Mouse (Mus musculus): ENCODE results near the gene Osbpl5. TPM values are rescaled to one million over a fixed set of nuclear protein-coding genes. Genes with fewer than 3 reads are reported as not detected.
A peak's percentile ranks its signal among the peaks of the same experiment; 100 is the strongest.

Osbpl5 gene
- total RNA-seq, 1 experiment = 13.6 TPM

DNA sequence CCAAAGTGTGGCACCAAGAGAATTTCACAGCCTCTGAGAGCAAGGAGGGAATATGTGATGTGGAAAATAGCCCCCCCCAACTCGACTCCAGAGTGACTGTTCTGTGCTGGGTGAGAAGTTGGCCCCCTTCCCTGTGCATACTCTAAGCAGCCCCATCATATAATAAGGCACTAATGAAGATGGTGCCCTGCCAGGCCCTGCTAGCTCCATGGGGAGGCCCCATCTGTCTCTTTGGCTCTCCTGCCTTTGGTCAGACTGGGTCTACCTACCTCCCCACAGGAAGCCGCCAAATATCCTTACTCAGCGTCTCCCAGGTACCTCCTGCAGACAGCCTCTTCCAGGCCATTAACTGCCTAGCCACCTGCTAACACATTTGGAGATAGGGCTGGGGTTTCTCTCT is 2.2 kb upstream of the Osbpl5 start:
- no peak overlapping the region for H3K9ac ChIP-seq (ENCODE audit: insufficient read depth, low read depth, low read length, poor library complexity, severe bottlenecking)
- H3K27ac ChIP-seq (ENCODE audit: insufficient read depth, low read depth, low read length, poor library complexity, severe bottlenecking) = no peak overlapping the region
- no peak overlapping the region for H3K4me3 ChIP-seq (ENCODE audit: insufficient read depth in 1 of 2, low read depth in 1 of 2, low read length in 2 of 2, poor library complexity in 1 of 2, severe bottlenecking in 1 of 2)
- DNase-seq (ENCODE audit: low read depth, low spot score) = no peak
- H3K4me1 ChIP-seq (ENCODE audit: control insufficient read depth in 2 of 2, insufficient read depth in 2 of 2, low read length in 2 of 2, poor library complexity in 1 of 2) = peaks cover 0 to 6% of the 10 kb centered on the region in 2 experiments; a peak in 2 of 4 replicates
- in situ Hi-C loops (cut with MboI; ENCODE audit: low sequenced_read_pairs in 2 of 2, unreplicated experiment in 2 of 2) = loop anchor here in 1 of 2 experiments (10.0 kb wide), 1 partner anchor 144 kb away; no protein-coding TSS in a partner anchor
- no peak for TF ChIP-seq CHD2 (IDR thresholded peaks at IDR 0.05; ENCODE audit: low read depth, low read length)
- no peak for TF ChIP-seq ZNF384 (IDR thresholded peaks at IDR 0.05; ENCODE audit: low read depth, low read length)
- no peak for TF ChIP-seq HCFC1 (IDR thresholded peaks at IDR 0.05; ENCODE audit: borderline replicate concordance, insufficient read depth, low read length)
- no peak for TF ChIP-seq ZC3H11A (IDR thresholded peaks at IDR 0.05; ENCODE audit: borderline replicate concordance, low read depth, low read length)
- no peak for TF ChIP-seq MAFK (IDR thresholded peaks at IDR 0.05; ENCODE audit: insufficient read depth, low read depth, low read length)
- H3K36me3 ChIP-seq (ENCODE audit: control insufficient read depth, insufficient read depth, low read length, poor library complexity, severe bottlenecking) = no peaks in the 10 kb centered on the region
- no peaks in the 10 kb centered on the region for H3K9me3 ChIP-seq (ENCODE audit: control insufficient read depth, insufficient read depth, low read depth, low read length)

DNA sequence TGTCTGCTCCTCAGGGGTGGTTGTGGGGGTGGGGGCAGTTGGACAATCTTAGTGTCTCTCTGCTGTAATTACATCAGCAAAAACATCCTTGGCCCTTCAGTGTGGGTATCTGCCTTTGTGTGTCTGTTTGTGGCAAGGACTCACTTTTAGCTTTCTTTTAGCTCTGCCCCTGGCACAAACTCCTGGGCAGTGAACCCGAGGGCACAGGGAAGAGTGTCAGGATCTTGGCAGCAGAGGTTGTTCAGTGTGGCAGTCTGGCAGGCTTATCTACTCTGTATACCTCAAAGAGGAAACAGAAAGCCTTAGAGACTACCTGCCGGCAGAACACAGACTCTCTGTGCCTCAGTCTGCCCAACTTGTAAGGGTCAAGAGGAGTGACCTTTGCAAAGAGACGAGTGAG is 911 bp upstream of the Osbpl5 start:
- no peak for DNase-seq (ENCODE audit: low read depth, low spot score)
- TF ChIP-seq ZNF384 (IDR thresholded peaks at IDR 0.05; ENCODE audit: low read depth, low read length) (no peak), CHD2 (IDR thresholded peaks at IDR 0.05; ENCODE audit: low read depth, low read length) (no peak), HCFC1 (IDR thresholded peaks at IDR 0.05; ENCODE audit: borderline replicate concordance, insufficient read depth, low read length) (no peak), MAFK (IDR thresholded peaks at IDR 0.05; ENCODE audit: insufficient read depth, low read depth, low read length) (no peak), ZC3H11A (IDR thresholded peaks at IDR 0.05; ENCODE audit: borderline replicate concordance, low read depth, low read length) (no peak)
- Histone ChIP-seq H3K36me3 (ENCODE audit: control insufficient read depth, insufficient read depth, low read length, poor library complexity, severe bottlenecking) (no peaks in the 10 kb centered on the region), H3K9me3 (ENCODE audit: control insufficient read depth, insufficient read depth, low read depth, low read length) (no peaks in the 10 kb centered on the region), H3K9ac (ENCODE audit: insufficient read depth, low read depth, low read length, poor library complexity, severe bottlenecking) (no peak overlapping the region), H3K27ac (ENCODE audit: insufficient read depth, low read depth, low read length, poor library complexity, severe bottlenecking) (no peak overlapping the region), H3K4me1 (ENCODE audit: control insufficient read depth in 2 of 2, insufficient read depth in 2 of 2, low read length in 2 of 2, poor library complexity in 1 of 2) (peaks cover 0 to 6% of the 10 kb centered on the region in 2 experiments; a peak in 2 of 4 replicates), H3K4me3 (ENCODE audit: insufficient read depth in 1 of 2, low read depth in 1 of 2, low read length in 2 of 2, poor library complexity in 1 of 2, severe bottlenecking in 1 of 2) (no peak overlapping the region)
- in situ Hi-C loops (cut with MboI; ENCODE audit: low sequenced_read_pairs in 2 of 2, unreplicated experiment in 2 of 2) = loop anchor here in 1 of 2 experiments (10.0 kb wide), 1 partner anchor 143 kb away; no protein-coding TSS in a partner anchor

DNA sequence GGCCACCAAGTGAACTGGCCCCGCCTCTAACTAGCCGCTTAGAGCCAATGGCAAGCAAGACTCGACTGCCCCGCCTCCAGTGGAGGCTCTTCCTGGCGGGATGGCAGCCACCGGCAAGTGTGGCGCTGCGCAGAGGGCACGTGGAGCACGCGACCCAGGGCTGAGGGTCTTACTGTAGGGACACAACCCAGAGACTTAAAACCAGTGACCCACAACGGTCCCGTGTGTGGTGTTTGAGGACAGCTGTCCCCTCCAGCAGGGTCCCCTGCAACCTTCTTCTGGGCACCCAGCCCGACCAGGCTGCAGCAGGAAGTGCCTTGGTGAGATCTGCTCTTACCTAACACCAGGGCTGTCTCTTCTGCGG is 224 bp upstream of the Osbpl5 start:
- Histone ChIP-seq H3K9ac (ENCODE audit: insufficient read depth, low read depth, low read length, poor library complexity, severe bottlenecking) (peak overlapping the region; percentile 59; the same call in 1 of the 2 replicates), H3K4me3 (ENCODE audit: insufficient read depth in 1 of 2, low read depth in 1 of 2, low read length in 2 of 2, poor library complexity in 1 of 2, severe bottlenecking in 1 of 2) (peak overlapping the region; percentile 66 to 68), H3K9me3 (ENCODE audit: control insufficient read depth, insufficient read depth, low read depth, low read length) (no peaks in the 10 kb centered on the region), H3K27ac (ENCODE audit: insufficient read depth, low read depth, low read length, poor library complexity, severe bottlenecking) (no peak overlapping the region), H3K36me3 (ENCODE audit: control insufficient read depth, insufficient read depth, low read length, poor library complexity, severe bottlenecking) (no peaks in the 10 kb centered on the region), H3K4me1 (ENCODE audit: control insufficient read depth in 2 of 2, insufficient read depth in 2 of 2, low read length in 2 of 2, poor library complexity in 1 of 2) (peaks cover 0 to 6% of the 10 kb centered on the region in 2 experiments; a peak in 2 of 4 replicates)
- DNase-seq (ENCODE audit: low read depth, low spot score) = peak; percentile 45
- no peak for TF ChIP-seq CHD2 (IDR thresholded peaks at IDR 0.05; ENCODE audit: low read depth, low read length)
- TF ChIP-seq ZNF384 (IDR thresholded peaks at IDR 0.05; ENCODE audit: low read depth, low read length) = no peak
- TF ChIP-seq ZC3H11A (IDR thresholded peaks at IDR 0.05; ENCODE audit: borderline replicate concordance, low read depth, low read length) = no peak
- no peak for TF ChIP-seq HCFC1 (IDR thresholded peaks at IDR 0.05; ENCODE audit: borderline replicate concordance, insufficient read depth, low read length)
- TF ChIP-seq MAFK (IDR thresholded peaks at IDR 0.05; ENCODE audit: insufficient read depth, low read depth, low read length) = no peak
- in situ Hi-C loops (cut with MboI; ENCODE audit: low sequenced_read_pairs in 2 of 2, unreplicated experiment in 2 of 2) = loop anchor here in 1 of 2 experiments (10.0 kb wide), 1 partner anchor 142 kb away; no protein-coding TSS in a partner anchor

DNA sequence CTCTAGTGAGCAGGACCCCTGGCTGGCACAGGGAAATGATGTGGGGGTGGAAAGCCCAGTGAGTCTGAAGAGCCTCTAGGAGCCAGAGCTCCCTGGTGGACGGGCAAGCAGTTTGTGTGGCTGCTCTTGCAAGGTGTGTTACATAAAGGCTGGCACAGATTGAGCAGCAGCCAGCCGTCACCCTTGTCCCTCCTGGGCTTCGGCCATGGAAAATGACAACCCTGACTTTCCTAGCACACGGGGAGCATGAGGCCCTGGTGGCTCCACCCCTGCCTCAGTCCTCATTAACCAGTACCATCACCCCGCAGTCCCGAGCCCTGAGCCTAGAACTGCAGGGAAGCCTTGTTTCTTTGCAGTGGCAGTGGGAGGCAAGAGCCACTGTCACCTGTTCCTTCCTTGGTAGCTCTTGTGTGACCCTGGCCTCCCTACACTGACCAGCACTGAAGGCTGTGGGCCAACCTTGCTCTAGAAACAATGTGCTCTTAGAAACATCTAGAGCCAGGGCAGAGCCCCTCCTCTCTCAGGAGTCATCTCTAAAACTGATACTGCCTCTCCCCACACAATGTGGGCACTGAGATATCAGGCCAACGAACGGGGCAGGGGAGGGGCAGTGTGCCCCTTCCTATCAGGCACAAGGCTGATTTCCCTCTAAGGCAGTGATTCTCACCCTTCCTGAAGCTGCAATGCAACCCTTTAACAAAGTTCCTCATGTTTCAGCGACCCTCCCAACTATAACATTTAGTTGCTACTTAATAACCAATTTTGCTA is 1.2 kb downstream of the Osbpl5 start:
- H3K27ac ChIP-seq (ENCODE audit: insufficient read depth, low read depth, low read length, poor library complexity, severe bottlenecking) = no peak overlapping the region
- in situ Hi-C loops (cut with MboI; ENCODE audit: low sequenced_read_pairs in 2 of 2, unreplicated experiment in 2 of 2) = loop anchor here in 1 of 2 experiments (10.0 kb wide), 1 partner anchor 141 kb away; no protein-coding TSS in a partner anchor
- no peak overlapping the region for H3K4me3 ChIP-seq (ENCODE audit: insufficient read depth in 1 of 2, low read depth in 1 of 2, low read length in 2 of 2, poor library complexity in 1 of 2, severe bottlenecking in 1 of 2)

More for the DNA sequence above, 1.2 kb downstream of the Osbpl5 start:
- no peaks in the 10 kb centered on the region for H3K9me3 ChIP-seq (ENCODE audit: control insufficient read depth, insufficient read depth, low read depth, low read length)
- TF ChIP-seq HCFC1 (IDR thresholded peaks at IDR 0.05; ENCODE audit: borderline replicate concordance, insufficient read depth, low read length) = no peak
- no peak for TF ChIP-seq MAFK (IDR thresholded peaks at IDR 0.05; ENCODE audit: insufficient read depth, low read depth, low read length)
- no peak for TF ChIP-seq CHD2 (IDR thresholded peaks at IDR 0.05; ENCODE audit: low read depth, low read length)
- no peak for TF ChIP-seq ZC3H11A (IDR thresholded peaks at IDR 0.05; ENCODE audit: borderline replicate concordance, low read depth, low read length)
- no peak for TF ChIP-seq ZNF384 (IDR thresholded peaks at IDR 0.05; ENCODE audit: low read depth, low read length)
- no peak for DNase-seq (ENCODE audit: low read depth, low spot score)
- no peaks in the 10 kb centered on the region for H3K36me3 ChIP-seq (ENCODE audit: control insufficient read depth, insufficient read depth, low read length, poor library complexity, severe bottlenecking)
- H3K4me1 ChIP-seq (ENCODE audit: control insufficient read depth in 2 of 2, insufficient read depth in 2 of 2, low read length in 2 of 2, poor library complexity in 1 of 2) = peaks cover 0 to 6% of the 10 kb centered on the region in 2 experiments; a peak in 2 of 4 replicates
- H3K9ac ChIP-seq (ENCODE audit: insufficient read depth, low read depth, low read length, poor library complexity, severe bottlenecking) = no peak overlapping the region

Data from ES-E14 (cell line).